Mouse (Mus musculus) liver, embryonic 16.5 days (tissue): Measurements from ENCODE around the gene Fosb. TPM values are rescaled to one million over a fixed set of nuclear protein-coding genes. Genes with fewer than 3 reads are reported as not detected.

Source experiments
- ATAC-seq: fragments of 200-750 bp; cut with Nextera tagmentation; 2 replicates; pipeline ENCODE4 v1.8.0; 2017; ENCODE audit warnings: low read depth, mild to moderate bottlenecking, moderate number of reproducible peaks, moderate library complexity
- H3K27ac ChIP-seq: fragments of 300-500 bp; sonication (generic); 2 replicates; pipeline ENCODE4 v1.5.1; 2014; ENCODE audit warnings: mild to moderate bottlenecking, low read length
- H3K27me3 ChIP-seq: fragments of 300-500 bp; sonication (generic); 2 replicates; pipeline ENCODE4 v1.6.1; 2014; ENCODE audit warnings: low read depth, low read length, mixed read lengths; ENCODE audit not compliant: control insufficient read depth, insufficient read depth
- H3K36me3 ChIP-seq: fragments of 300-500 bp; sonication (generic); 2 replicates; pipeline ENCODE4 v1.6.1; 2014; ENCODE audit warnings: mild to moderate bottlenecking; ENCODE audit not compliant: control insufficient read depth, insufficient read depth
- H3K4me1 ChIP-seq: fragments of 300-500 bp; sonication (generic); 2 replicates; pipeline ENCODE4 v1.6.1; 2014; ENCODE audit warnings: low read depth, low read length, mixed read lengths; ENCODE audit not compliant: control insufficient read depth
- H3K4me2 ChIP-seq: fragments of 300-500 bp; sonication (generic); 2 replicates; pipeline ENCODE4 v1.6.1; 2014; ENCODE audit warnings: low read depth, low read length, mixed read lengths
- H3K4me3 ChIP-seq: fragments of 300-500 bp; sonication (generic); 2 replicates; pipeline ENCODE4 v1.5.1; 2014; ENCODE audit warnings: low read depth, mild to moderate bottlenecking, low read length
- H3K9ac ChIP-seq: fragments of 300-500 bp; sonication (generic); 2 replicates; pipeline ENCODE4 v1.6.1; 2014; ENCODE audit warnings: low read depth, low read length
- H3K9me3 ChIP-seq: fragments of 300-500 bp; sonication (generic); replicated peaks from 2 replicates; pipeline ENCODE4 v1.6.1; 2016; ENCODE audit warnings: low read length; ENCODE audit not compliant: control insufficient read depth
- WGBS: fragments of 180-500 bp; shearing (Covaris S2); extraction: QIAGEN DNeasy Blood & Tissue Kit; methylation state at CpG from one replicate; pipeline ENCODE4 v1.1.7; 2014; ENCODE audit not compliant: insufficient replicate concordance; 5-methylcytosine and 5-hydroxymethylcytosine counted together
- polyA plus RNA-seq: library from polyadenylated mRNA; unstranded; fragments of >200 nt; fragmentation: Nextera tagmentation; extraction: Ambion mirVana; gene quantifications from 2 replicates; pipeline ENCODE4 v1.2.1, GENCODE M21; 2015

The Fosb gene
- polyA plus RNA-seq, 1 experiment from 2014 or later = not detected

- H3K27ac ChIP-seq = no peak overlapping the region
- WGBS = 43% methylated on average over 10 of the region's 10 CpGs
- no peak overlapping the region for H3K4me3 ChIP-seq
- H3K36me3 ChIP-seq = no peaks in the 10 kb centered on the region
- peaks cover 20% of the 10 kb centered on the region for H3K27me3 ChIP-seq
- ATAC-seq = no peak
- H3K4me2 ChIP-seq = no peak overlapping the region
- H3K9ac ChIP-seq = no peak overlapping the region
- peaks cover 12% of the 10 kb centered on the region for H3K4me1 ChIP-seq
- no peaks in the 10 kb centered on the region for H3K9me3 ChIP-seq
Observed at GRCm38 (mm10) chr7:19337122-19337521, 27.3 kb upstream of the Fosb start.

GRCm38 (mm10) chr7:19335583-19335982 lies 25.7 kb upstream of the Fosb start:
- Histone ChIP-seq H3K9ac (no peak overlapping the region), H3K4me2 (no peak overlapping the region), H3K27me3 (peaks cover 7% of the 10 kb centered on the region), H3K27ac (no peak overlapping the region), H3K4me1 (peaks cover 8% of the 10 kb centered on the region; the same call in 1 of the 2 replicates), H3K36me3 (no peaks in the 10 kb centered on the region), H3K9me3 (no peaks in the 10 kb centered on the region), H3K4me3 (no peak overlapping the region)
- peak; percentile 45; the same call in 1 of the 2 replicates for ATAC-seq
- 29% methylated on average over 3 of the region's 3 CpGs for WGBS

- WGBS = under 1% methylated on average over 52 of the region's 52 CpGs
- Histone ChIP-seq H3K4me3 (peak overlapping the region; percentile 66), H3K27ac (peak overlapping the region; percentile 59; the same call in 1 of the 2 replicates), H3K4me1 (peaks cover 6% of the 10 kb centered on the region), H3K36me3 (no peaks in the 10 kb centered on the region), H3K27me3 (peaks cover 7% of the 10 kb centered on the region), H3K4me2 (peak overlapping the region; percentile 81), H3K9ac (peak overlapping the region; percentile 61), H3K9me3 (0 out of 2 replicates have a peak, but pooled peaks cover 3% of the 10 kb centered on the region)
- peak; percentile 60 for ATAC-seq
Observed at GRCm38 (mm10) chr7:19332709-19333352, 23.0 kb upstream of the Fosb start.

GRCm38 (mm10) chr7:19331910-19332309 lies 22.1 kb upstream of the Fosb start:
- 38% methylated on average over 2 of the region's 2 CpGs for WGBS
- Histone ChIP-seq H3K9ac (no peak overlapping the region), H3K9me3 (0 out of 2 replicates have a peak, but pooled peaks cover 3% of the 10 kb centered on the region), H3K27ac (no peak overlapping the region), H3K4me3 (no peak overlapping the region), H3K4me2 (no peak overlapping the region), H3K36me3 (no peaks in the 10 kb centered on the region), H3K27me3 (peaks cover 11% of the 10 kb centered on the region), H3K4me1 (peaks cover 15% of the 10 kb centered on the region)
- ATAC-seq = no peak

- Histone ChIP-seq H3K9me3 (0 out of 2 replicates have a peak, but pooled peaks cover 3% of the 10 kb centered on the region), H3K9ac (no peak overlapping the region), H3K4me2 (no peak overlapping the region), H3K4me1 (peaks cover 30% of the 10 kb centered on the region), H3K36me3 (no peaks in the 10 kb centered on the region), H3K27me3 (peaks cover 15% of the 10 kb centered on the region), H3K27ac (no peak overlapping the region), H3K4me3 (no peak overlapping the region)
- ATAC-seq = no peak
Observed at GRCm38 (mm10) chr7:19328425-19328824, 18.6 kb upstream of the Fosb start.

GRCm38 (mm10) chr7:19327782-19328181 lies 17.9 kb upstream of the Fosb start:
- WGBS = 68% methylated on average over 5 of the region's 5 CpGs
- Histone ChIP-seq H3K36me3 (no peaks in the 10 kb centered on the region), H3K9me3 (0 out of 2 replicates have a peak, but pooled peaks cover 3% of the 10 kb centered on the region), H3K27me3 (peaks cover 17% of the 10 kb centered on the region), H3K4me1 (peaks cover 28% of the 10 kb centered on the region), H3K4me2 (no peak overlapping the region; the same call in 1 of the 2 replicates), H3K9ac (no peak overlapping the region), H3K4me3 (no peak overlapping the region), H3K27ac (no peak overlapping the region)
- no peak for ATAC-seq

- peaks cover 21% of the 10 kb centered on the region for H3K27me3 ChIP-seq
- 0 out of 2 replicates have a peak, but pooled peaks cover 3% of the 10 kb centered on the region for H3K9me3 ChIP-seq
- under 1% methylated on average over 22 of the region's 22 CpGs for WGBS
Observed at GRCm38 (mm10) chr7:19327128-19327527, 17.3 kb upstream of the Fosb start.

GRCm38 (mm10) chr7:19326359-19326758 lies 16.5 kb upstream of the Fosb start:
- Histone ChIP-seq H3K27me3 (peaks cover 26% of the 10 kb centered on the region), H3K9ac (no peak overlapping the region; the same call in 1 of the 2 replicates), H3K36me3 (no peaks in the 10 kb centered on the region), H3K4me2 (peak overlapping the region; percentile 65), H3K4me1 (peaks cover 24% of the 10 kb centered on the region), H3K9me3 (0 out of 2 replicates have a peak, but pooled peaks cover 3% of the 10 kb centered on the region), H3K27ac (no peak overlapping the region), H3K4me3 (peak overlapping the region; percentile 47)
- WGBS = 1% methylated on average over 19 of the region's 20 CpGs
- ATAC-seq = peak; percentile 64

More at GRCm38 (mm10) chr7:19327128-19327527, 17.3 kb upstream of the Fosb start:
- Histone ChIP-seq H3K27ac (0 out of 2 replicates have a peak overlapping the region, but pooled peaks have one; percentile 30), H3K4me2 (peak overlapping the region; percentile 65), H3K36me3 (no peaks in the 10 kb centered on the region), H3K4me3 (peak overlapping the region; percentile 47), H3K4me1 (peaks cover 24% of the 10 kb centered on the region), H3K9ac (peak overlapping the region; percentile 59)
- peak; percentile 70 for ATAC-seq
